Mouse (Mus musculus) kidney, adult 9 months (tissue): ENCODE measurements around the gene Pqbp1.

Source experiments
- DNase-seq: peaks from one replicate; pipeline ENCODE4 v3.0.0; 2022

Pqbp1 gene

GRCm38 (mm10) chrX:7878007-7878419 lies 21.1 kb downstream of the Pqbp1 start, which contains the start of gene Pim2:
Gene Pim2, plus strand, starts transcription at chrX:7878262.
- DNase-seq: peak; percentile 89

GRCm38 (mm10) chrX:7869826-7870225 lies 29.2 kb downstream of the Pqbp1 start:
- DNase-seq: no peak

GRCm38 (mm10) chrX:7868506-7868905 lies 30.6 kb downstream of the Pqbp1 start:
- no peak for DNase-seq

- no peak for DNase-seq
These were observed 31.9 kb downstream of the Pqbp1 start for GRCm38 (mm10) chrX:7867141-7867540.

GRCm38 (mm10) chrX:7865786-7866185 lies 33.3 kb downstream of the Pqbp1 start:
- DNase-seq: no peak

- DNase-seq: no peak
These were observed 33.7 kb downstream of the Pqbp1 start for GRCm38 (mm10) chrX:7865343-7865742.

- no peak for DNase-seq
These were observed 34.5 kb downstream of the Pqbp1 start for GRCm38 (mm10) chrX:7864551-7864950.

- DNase-seq: no peak
These were observed 35.9 kb downstream of the Pqbp1 start for GRCm38 (mm10) chrX:7863181-7863580.

GRCm38 (mm10) chrX:7859191-7859753 lies 39.8 kb downstream of the Pqbp1 start:
- no peak for DNase-seq

GRCm38 (mm10) chrX:7854578-7854977 lies 44.5 kb downstream of the Pqbp1 start:
- DNase-seq: peak; percentile 33

- DNase-seq: no peak
These were observed 51.2 kb downstream of the Pqbp1 start for GRCm38 (mm10) chrX:7847845-7848244.
